8 mouse cellular contexts compared by ENCODE assay signal in the genomic region with DNA sequence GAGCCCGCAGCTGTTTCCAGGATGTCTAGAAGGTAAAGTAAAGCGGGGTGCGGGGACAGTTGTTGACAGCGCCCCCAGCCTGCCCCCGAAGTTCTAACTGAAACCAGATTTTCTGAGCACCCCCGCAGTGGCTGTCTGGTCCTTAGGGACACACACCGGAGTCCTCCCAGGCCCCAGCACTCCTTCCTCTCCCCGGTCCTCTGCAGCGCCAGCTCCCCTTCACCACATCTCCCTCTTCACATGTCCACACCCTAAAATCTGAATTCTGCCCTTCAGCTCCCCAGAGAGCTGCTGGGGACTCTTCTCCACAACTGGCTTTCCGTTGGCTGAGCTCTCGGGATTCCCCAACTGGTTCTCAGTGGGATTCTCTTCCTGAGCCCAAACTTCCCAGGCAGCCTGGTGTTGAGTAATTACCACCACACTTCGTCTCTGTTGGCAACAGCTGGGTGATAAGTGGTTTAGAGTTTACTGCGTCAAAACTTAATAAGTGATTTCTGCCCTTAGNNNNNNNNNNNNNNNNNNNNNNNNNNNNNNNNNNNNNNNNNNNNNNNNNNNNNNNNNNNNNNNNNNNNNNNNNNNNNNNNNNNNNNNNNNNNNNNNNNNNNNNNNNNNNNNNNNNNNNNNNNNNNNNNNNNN. TPM values are rescaled to one million over a fixed set of nuclear protein-coding genes. Genes with fewer than 3 reads are reported as not detected.
DNase-seq lines count a peak whose midpoint lies in the region; ATAC-seq and TF ChIP-seq lines count a peak whose summit lies in the region.

No protein-coding gene starts in this region.

- no peak for TF ChIP-seq CTCF in G1E (IDR thresholded peaks at IDR 0.05; ENCODE audit: low read depth, low read length)

- 2% methylated on average over 13 of the region's 13 CpGs for WGBS in limb, embryonic 10.5 days
- under 1% methylated on average over 13 of the region's 13 CpGs for WGBS in stomach, embryonic 14.5 days

- no peaks in the 10 kb centered on the region for H3K27me3 ChIP-seq in G1E (ENCODE audit: insufficient read depth, low read length)
- no peaks in the 10 kb centered on the region for H3K27me3 ChIP-seq in limb, embryonic 10.5 days (ENCODE audit: low read depth, poor library complexity, severe bottlenecking)
- H3K27me3 ChIP-seq in stomach, embryonic 14.5 days (ENCODE audit: control insufficient read depth, insufficient read depth, low read length): no peaks in the 10 kb centered on the region

- H3K9me3 ChIP-seq in G1E (replicated peaks): no peaks in the 10 kb centered on the region
- H3K9me3 ChIP-seq in limb, embryonic 10.5 days (replicated peaks): no peaks in the 10 kb centered on the region
- no peaks in the 10 kb centered on the region for H3K9me3 ChIP-seq in stomach, embryonic 14.5 days (ENCODE audit: control insufficient read depth, low read depth, low read length)

- ATAC-seq in cerebellum, adult (ENCODE audit: insufficient number of reproducible peaks, low FRiP score, low TSS enrichment): no peak
- ATAC-seq in G1E (ENCODE audit: extremely low read depth, insufficient number of reproducible peaks, low FRiP score, poor library complexity, severe bottlenecking): 0 out of 2 replicates have a peak, but pooled peaks have one; percentile 15
- ATAC-seq in erythroid progenitor cell, adult 5-6 weeks (replicated peaks; ENCODE audit: low FRiP score, poor library complexity, severe bottlenecking): peak; percentile 59; the same call in 1 of the 2 replicates
- peak; percentile 12 to 29; a peak in 1 of 4 replicates for ATAC-seq in hematopoietic stem cell, adult 5-6 weeks (replicated peaks in 1 of 2; ENCODE audit: insufficient read depth in 1 of 2, low FRiP score in 2 of 2, low TSS enrichment in 1 of 2, low read depth in 1 of 2, poor library complexity in 2 of 2, severe bottlenecking in 2 of 2)
- ATAC-seq in megakaryocyte progenitor cell, adult 5-6 weeks (replicated peaks; ENCODE audit: poor library complexity): peak; percentile 49
- ATAC-seq in stomach, embryonic 14.5 days (ENCODE audit: insufficient number of reproducible peaks, insufficient read depth, low FRiP score, low read depth): peak; percentile 51; the same call in 1 of the 2 replicates

- peak overlapping the region; percentile 91 for H3K4me3 ChIP-seq in G1E (ENCODE audit: low read depth, low read length)
- peak overlapping the region; percentile 79 for H3K4me3 ChIP-seq in limb, embryonic 10.5 days
- H3K4me3 ChIP-seq in stomach, embryonic 14.5 days (ENCODE audit: low read depth, low read length): peak overlapping the region; percentile 81

- H3K4me1 ChIP-seq in G1E (ENCODE audit: insufficient read depth, low read depth, low read length): peaks cover 70% of the 10 kb centered on the region
- peaks cover 29% of the 10 kb centered on the region for H3K4me1 ChIP-seq in limb, embryonic 10.5 days
- H3K4me1 ChIP-seq in stomach, embryonic 14.5 days (ENCODE audit: control insufficient read depth, insufficient read depth, low read length): 0 out of 2 replicates have a peak, but pooled peaks cover 5% of the 10 kb centered on the region

- peak; percentile 7 for DNase-seq in cerebellum, adult 9-11 months
- peak; percentile 47 for DNase-seq in G1E (ENCODE audit: low spot score)
- peak; percentile 41 for DNase-seq in limb, embryonic 10.5 days (ENCODE audit: low spot score)

- peak overlapping the region; percentile 73 for H3K9ac ChIP-seq in stomach, embryonic 14.5 days (replicated peaks; ENCODE audit: low read depth, low read length)

- peak overlapping the region; percentile 85 for H3K27ac ChIP-seq in limb, embryonic 10.5 days
- peak overlapping the region; percentile 80; the same call in 1 of the 2 replicates for H3K27ac ChIP-seq in stomach, embryonic 14.5 days (ENCODE audit: low read length)

- H3K36me3 ChIP-seq in G1E (replicated peaks): peaks cover 74% of the 10 kb centered on the region
- peaks cover 27% of the 10 kb centered on the region for H3K36me3 ChIP-seq in limb, embryonic 10.5 days
- H3K36me3 ChIP-seq in stomach, embryonic 14.5 days (ENCODE audit: control insufficient read depth, insufficient read depth, low read length): no peaks in the 10 kb centered on the region; the same call in 1 of the 2 replicates

- H3K4me2 ChIP-seq in stomach, embryonic 14.5 days (replicated peaks; ENCODE audit: low read depth, low read length): peak overlapping the region; percentile 89

RNA-seq across cellular contexts. Expression of a gene that starts 0.7 kb away (rescaled TPM):
- total RNA-seq in G1E (2014; fragmentation: Nextera tagmentation) (137 and 144 TPM in 2 replicates), G1E (2017) (87.8 and 101 TPM in 2 replicates)
- polyA plus RNA-seq in G1E (2012): 16.7 and 18.3 TPM in 2 replicates
- 21.8 and 37.8 TPM in 2 replicates for total RNA-seq in erythroid progenitor cell, adult 5-6 weeks (2015; ENCODE audit: low replicate concordance)
- total RNA-seq in erythroid progenitor cell, adult 5-6 weeks (2017; ENCODE audit: low replicate concordance): 20.5 and 33.1 TPM in 2 replicates
- 55.1 and 57.3 TPM in 2 replicates for total RNA-seq in hematopoietic stem cell, adult 5-6 weeks (2017)
- polyA plus RNA-seq in limb, embryonic 10.5 days (2016; fragmentation: Nextera tagmentation; extraction: Ambion mirVana): 7.0 TPM in 2 replicates
- total RNA-seq in megakaryocyte progenitor cell, adult 5-6 weeks (2015): 42.7 and 46.2 TPM in 2 replicates
- 36.6 and 39.2 TPM in 2 replicates for total RNA-seq in megakaryocyte progenitor cell, adult 5-6 weeks (2017)
- 33.0 and 34.1 TPM in 2 replicates for polyA plus RNA-seq in stomach, embryonic 14.5 days (2014; fragmentation: Nextera tagmentation; extraction: Ambion mirVana)

RNA-seq across cellular contexts. Expression of a gene that starts 15.2 kb away (rescaled TPM):
- total RNA-seq in G1E (2014; fragmentation: Nextera tagmentation) (8.9 and 18.1 TPM in 2 replicates), G1E (2017) (not detected in 2 replicates)
- polyA plus RNA-seq in G1E (2012): not detected in 2 replicates
- total RNA-seq in erythroid progenitor cell, adult 5-6 weeks (2015; ENCODE audit: low replicate concordance): 4.7 and 12.6 TPM in 2 replicates
- total RNA-seq in erythroid progenitor cell, adult 5-6 weeks (2017; ENCODE audit: low replicate concordance): not detected in 2 replicates
- not detected in 2 replicates for total RNA-seq in hematopoietic stem cell, adult 5-6 weeks (2017)
- not detected in 2 replicates for polyA plus RNA-seq in limb, embryonic 10.5 days (2016; fragmentation: Nextera tagmentation; extraction: Ambion mirVana)
- not detected in 2 replicates for total RNA-seq in megakaryocyte progenitor cell, adult 5-6 weeks (2015)
- not detected in 2 replicates for total RNA-seq in megakaryocyte progenitor cell, adult 5-6 weeks (2017)
- polyA plus RNA-seq in stomach, embryonic 14.5 days (2014; fragmentation: Nextera tagmentation; extraction: Ambion mirVana): not detected in 2 replicates

RNA-seq across cellular contexts. Expression of a gene that starts 34.1 kb away (rescaled TPM):
- total RNA-seq in G1E (2014; fragmentation: Nextera tagmentation): 165 and 186 TPM in 2 replicates
- total RNA-seq in G1E (2017): 66.5 and 67.3 TPM in 2 replicates
- 27.3 and 35.1 TPM in 2 replicates for polyA plus RNA-seq in G1E (2012)
- 94.3 and 165 TPM in 2 replicates for total RNA-seq in erythroid progenitor cell, adult 5-6 weeks (2015; ENCODE audit: low replicate concordance)
- total RNA-seq in erythroid progenitor cell, adult 5-6 weeks (2017; ENCODE audit: low replicate concordance): 71.6 and 141 TPM in 2 replicates
- 133 and 147 TPM in 2 replicates for total RNA-seq in hematopoietic stem cell, adult 5-6 weeks (2017)
- 33.0 and 35.3 TPM in 2 replicates for polyA plus RNA-seq in limb, embryonic 10.5 days (2016; fragmentation: Nextera tagmentation; extraction: Ambion mirVana)
- 146 and 154 TPM in 2 replicates for total RNA-seq in megakaryocyte progenitor cell, adult 5-6 weeks (2015)
- 113 and 122 TPM in 2 replicates for total RNA-seq in megakaryocyte progenitor cell, adult 5-6 weeks (2017)
- 50.8 and 51.3 TPM in 2 replicates for polyA plus RNA-seq in stomach, embryonic 14.5 days (2014; fragmentation: Nextera tagmentation; extraction: Ambion mirVana)
